Comparison of ENCODE assay signal across 19 mouse cellular contexts in genomic region chr7:133607883-133608575, GRCm38 (mm10). TPM values are rescaled to one million over a fixed set of nuclear protein-coding genes. Genes with fewer than 3 reads are reported as not detected.
A peak's percentile ranks its signal among the peaks of the same experiment; 100 is the strongest.
DNase-seq lines count a peak whose midpoint lies in the region; ATAC-seq and TF ChIP-seq lines count a peak whose summit lies in the region.
"Had no signal": no experiment of that assay in that cellular context is flagged by ENCODE, and none has a peak within 500 bp of the region (broad histone marks: within the 10 kb centered on the region; RNA-seq: fewer than 3 reads in every experiment).

No protein-coding gene starts in this region.

- H3K36me3 ChIP-seq in hindbrain, embryonic 14.5 days (replicated peaks; ENCODE audit: control insufficient read depth, insufficient read depth): no peaks in the 10 kb centered on the region
- H3K36me3 ChIP-seq: G1E; liver, embryonic 12.5 days had no signal

- intact Hi-C loops in left cerebral cortex, adult 2 months (cut with DNase I): no loop called here

- TF ChIP-seq POLR2A in olfactory bulb, adult 2 months (IDR thresholded peaks at IDR 0.05; ENCODE audit: insufficient read depth, low read depth, low read length): no peak

- H3K9ac ChIP-seq in hindbrain, embryonic 14.5 days: no peak overlapping the region
- H3K9ac ChIP-seq: liver, embryonic 12.5 days had no signal

- no peak; the same call in 1 of the 2 replicates for ATAC-seq in hindbrain, embryonic 14.5 days (ENCODE audit: low FRiP score)
- ATAC-seq: liver, embryonic 12.5 days had no signal

- H3K27ac ChIP-seq in hindbrain, embryonic 14.5 days: peak overlapping the region; percentile 74
- peak overlapping the region; percentile 92 for H3K27ac ChIP-seq in olfactory bulb, adult 2 months (ENCODE audit: insufficient read depth, low read depth, low read length)
- H3K27ac ChIP-seq in left cerebral cortex, adult 2 months: no peak overlapping the region
- H3K27ac ChIP-seq: liver, embryonic 12.5 days had no signal

- H3K9me3 ChIP-seq in hindbrain, embryonic 14.5 days (ENCODE audit: control insufficient read depth, low read length): no peaks in the 10 kb centered on the region
- H3K9me3 ChIP-seq: G1E; liver, embryonic 12.5 days had no signal

- H3K4me3 ChIP-seq in hindbrain, embryonic 14.5 days (replicated peaks; ENCODE audit: low read length): no peak overlapping the region
- H3K4me3 ChIP-seq in olfactory bulb, adult 2 months (ENCODE audit: insufficient read depth, low read depth, low read length): no peak overlapping the region
- no peak overlapping the region for H3K4me3 ChIP-seq in left cerebral cortex, adult 2 months
- H3K4me3 ChIP-seq: liver, embryonic 12.5 days; myocyte had no signal

- DNase-seq in cerebellum, postnatal 14 days: peak; percentile 27 to 29
- no peak for DNase-seq in cerebellum, adult 8-10 months
- peak; percentile 17 to 37 for DNase-seq in kidney, postnatal 4 days
- DNase-seq in kidney, adult 9 months: no peak
- DNase-seq in hindbrain, embryonic 14.5 days (ENCODE audit: low spot score): no peak
- DNase-seq in left cerebral cortex, adult 2 months (ENCODE audit: extremely low spot score in 1 of 2, low spot score in 2 of 2): no peak
- DNase-seq in layer of hippocampus, adult 8-10 months (ENCODE audit: low spot score in 2 of 2): no peak
- DNase-seq: heart, postnatal 10 days; kidney, postnatal 14 days; lung, postnatal 36 days had no signal

- H3K4me1 ChIP-seq in hindbrain, embryonic 14.5 days (replicated peaks; ENCODE audit: control insufficient read depth, insufficient read depth, low read length): peaks cover 26% of the 10 kb centered on the region
- peaks cover 10% of the 10 kb centered on the region; the same call in 1 of the 2 replicates for H3K4me1 ChIP-seq in olfactory bulb, adult 2 months (ENCODE audit: control insufficient read depth, insufficient read depth, low read length)
- H3K4me1 ChIP-seq: liver, embryonic 12.5 days had no signal

- peak overlapping the region; percentile 37 for H3K4me2 ChIP-seq in hindbrain, embryonic 14.5 days (replicated peaks)
- H3K4me2 ChIP-seq: liver, embryonic 12.5 days had no signal

- 50% methylated on average over 13 of the region's 13 CpGs for WGBS in hindbrain, embryonic 14.5 days
- WGBS in olfactory bulb, adult 2 months: 58% methylated on average over 13 of the region's 13 CpGs

- H3K27me3 ChIP-seq in hindbrain, embryonic 14.5 days (ENCODE audit: control insufficient read depth, insufficient read depth, low read length): no peaks in the 10 kb centered on the region
- H3K27me3 ChIP-seq: liver, embryonic 12.5 days had no signal

- TF ChIP-seq CTCF in olfactory bulb, adult 2 months (IDR thresholded peaks at IDR 0.05; ENCODE audit: insufficient read depth, low read depth, low read length): no peak
- TF ChIP-seq CTCF in left cerebral cortex, adult 2 months (IDR thresholded peaks at IDR 0.05): no peak

RNA-seq across cellular contexts. Expression of gene Tex36, which starts 6.1 kb away (rescaled TPM):
- polyA plus RNA-seq in hindbrain, embryonic 14.5 days (2014; fragmentation: Nextera tagmentation; extraction: Ambion mirVana): not detected in 2 replicates
- not detected in 2 replicates for polyA plus RNA-seq in olfactory bulb, adult 2 months (2012; ENCODE audit: insufficient read depth, insufficient read length, low replicate concordance, missing spikeins)
- not detected for total RNA-seq in left cerebral cortex, adult 2 months (2021)
- total RNA-seq in layer of hippocampus, adult 8-10 months (2022): not detected
- total RNA-seq: G1E; granulocyte monocyte progenitor cell, adult 5-6 weeks; heart, postnatal 10 days; left cerebral cortex, postnatal 25 days had no signal
- polyA plus RNA-seq: embryonic facial prominence, embryonic 11.5 days; frontal cortex, adult 2 months; G1E; liver, embryonic 12.5 days; myocyte; thymus, postnatal 0 days had no signal

RNA-seq across cellular contexts. Expression of gene Edrf1, which starts 29.3 kb away (rescaled TPM):
- polyA plus RNA-seq in hindbrain, embryonic 14.5 days (2014; fragmentation: Nextera tagmentation; extraction: Ambion mirVana): 21.3 and 24.3 TPM in 2 replicates
- not detected in 2 replicates for polyA plus RNA-seq in olfactory bulb, adult 2 months (2012; ENCODE audit: insufficient read depth, insufficient read length, low replicate concordance, missing spikeins)
- 10 to 100 TPM; 22.7 to 26.6 TPM for total RNA-seq in left cerebral cortex, adult 2 months (2021)
- total RNA-seq in layer of hippocampus, adult 8-10 months (2022): 10 to 100 TPM; 24.3 to 38.6 (median 30.7) TPM

Comparison
In these comparisons a context has a peak if more than half of its experiments do, and no peak if none do; other contexts are left out.
1. DNase-seq: peak in cerebellum, postnatal 14 days (2 of 2) and kidney, postnatal 4 days (2 of 2); none in cerebellum, adult 8-10 months (single experiment), kidney, adult 9 months (single experiment), hindbrain, embryonic 14.5 days (single experiment), left cerebral cortex, adult 2 months (0 of 2) and layer of hippocampus, adult 8-10 months (0 of 2).